Mouse (Mus musculus) olfactory bulb, adult 2 months (tissue): ENCODE results near the gene Hsf2bp. TPM values are rescaled to one million over a fixed set of nuclear protein-coding genes. Genes with fewer than 3 reads are reported as not detected.

Experiments used
- H3K27ac ChIP-seq: fragments of 200-500 bp; 2 replicates; pipeline ENCODE4 v1.5.1; 2012; ENCODE audit warnings: low read depth, low read length; ENCODE audit not compliant: insufficient read depth
- H3K4me1 ChIP-seq: fragments of 200-500 bp; 2 replicates; pipeline ENCODE4 v1.6.1; 2012; ENCODE audit warnings: low read length; ENCODE audit not compliant: control insufficient read depth, insufficient read depth
- H3K4me3 ChIP-seq: fragments of 200-500 bp; 2 replicates; pipeline ENCODE4 v1.5.1; 2012; ENCODE audit warnings: mild to moderate bottlenecking, low read depth, low read length, moderate library complexity; ENCODE audit not compliant: insufficient read depth
- CTCF ChIP-seq: fragments of 200-500 bp; IDR thresholded peaks from 2 replicates; pipeline ENCODE4 v1.5.1; 2012; ENCODE audit warnings: low read depth, mild to moderate bottlenecking, low read length, moderate library complexity; ENCODE audit not compliant: insufficient read depth
- POLR2A ChIP-seq: fragments of 200-500 bp; IDR thresholded peaks from 2 replicates; pipeline ENCODE4 v1.6.1; 2012; ENCODE audit warnings: mild to moderate bottlenecking, low read depth, low read length, moderate library complexity; ENCODE audit not compliant: insufficient read depth
- WGBS: fragments of 180-500 bp; shearing (Covaris S2); methylation state at CpG from one replicate; pipeline ENCODE4 v1.1.7; 2018; 5-methylcytosine and 5-hydroxymethylcytosine counted together
- polyA plus RNA-seq: library from polyadenylated mRNA; stranded (reverse); fragments of >200 nt; gene quantifications from 2 replicates; pipeline ENCODE4 v1.2.4, GENCODE M21; 2012; ENCODE audit warnings: low replicate concordance; ENCODE audit not compliant: missing spikeins, insufficient read depth, insufficient read length

Gene Hsf2bp
- polyA plus RNA-seq, 1 experiment, result not detected

- WGBS, result 69% methylated on average over 4 of the region's 4 CpGs
- no peak overlapping the region for H3K4me3 ChIP-seq
- H3K4me1 ChIP-seq, result no peaks in the 10 kb centered on the region
- no peak overlapping the region for H3K27ac ChIP-seq
- no peak for TF ChIP-seq POLR2A
- no peak for TF ChIP-seq CTCF
Measured at GRCm38 (mm10) chr17:31979888-31980287, 56.3 kb downstream of the Hsf2bp start.

DNA sequence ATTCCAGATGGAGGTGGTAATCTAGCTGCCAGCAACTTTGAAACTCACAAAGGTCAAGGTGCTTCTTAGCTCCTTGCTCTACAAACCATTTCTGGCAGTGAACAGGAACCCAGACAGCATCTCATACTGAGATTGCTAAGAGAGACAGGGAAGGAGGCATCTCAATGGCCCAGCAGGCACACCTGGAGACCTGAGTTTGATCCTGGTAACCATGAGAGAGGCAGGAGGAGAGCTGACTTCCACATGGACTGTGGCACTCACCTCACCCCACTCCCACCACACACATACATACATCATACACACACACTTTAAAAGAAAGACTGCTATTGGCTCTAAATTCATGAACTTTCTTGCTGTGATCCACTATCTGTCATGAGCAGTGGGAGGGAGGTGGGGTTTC, 59.0 kb downstream of the Hsf2bp start:
- Histone ChIP-seq H3K27ac (no peak overlapping the region), H3K4me1 (peaks cover 8% of the 10 kb centered on the region), H3K4me3 (no peak overlapping the region)
- TF ChIP-seq POLR2A (no peak), CTCF (no peak)

DNA sequence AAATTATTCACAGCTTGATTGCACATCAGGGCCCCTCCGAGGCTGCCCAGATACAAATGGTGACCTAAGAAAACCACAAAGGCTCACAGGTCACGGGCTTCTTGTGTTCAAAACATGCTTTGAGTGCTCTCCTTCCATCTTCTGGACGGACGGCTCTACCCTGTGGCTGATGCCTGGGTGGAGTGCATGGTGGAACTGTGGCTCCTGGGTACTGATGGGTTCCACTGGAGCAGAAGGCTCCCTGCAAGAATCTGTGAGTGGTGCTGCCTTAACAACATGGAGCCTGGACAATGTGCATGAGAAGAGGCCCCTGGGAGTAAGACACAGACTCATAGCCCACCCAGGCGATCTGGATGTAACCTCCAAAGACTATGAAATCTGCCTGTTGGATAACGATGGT, 59.6 kb downstream of the Hsf2bp start:
- no peak overlapping the region for H3K27ac ChIP-seq
- no peak overlapping the region for H3K4me3 ChIP-seq
- TF ChIP-seq CTCF, result no peak
- TF ChIP-seq POLR2A, result no peak
- 87% methylated on average over 6 of the region's 6 CpGs for WGBS
- H3K4me1 ChIP-seq, result peaks cover 8% of the 10 kb centered on the region

DNA sequence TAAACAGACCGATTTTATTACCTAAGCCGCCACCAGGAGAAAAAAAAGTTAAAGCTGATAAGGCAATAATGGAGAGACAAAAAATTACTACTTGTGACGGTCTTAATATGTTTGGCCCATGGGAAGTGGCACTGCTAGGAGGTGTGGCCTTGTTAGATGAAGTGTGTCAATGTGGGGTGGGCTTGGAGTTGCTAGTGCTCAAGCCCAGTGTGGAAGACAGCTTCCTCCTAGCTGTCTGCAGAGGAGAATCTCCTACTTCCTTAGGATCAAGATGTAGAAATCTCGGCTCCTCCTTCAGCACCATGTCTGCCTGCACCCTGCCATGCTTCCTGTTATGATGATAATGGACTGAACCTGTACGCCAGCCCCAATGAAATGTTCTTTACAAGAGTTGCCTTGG, 61.5 kb downstream of the Hsf2bp start:
- Histone ChIP-seq H3K4me1 (peaks cover 8% of the 10 kb centered on the region), H3K27ac (no peak overlapping the region), H3K4me3 (no peak overlapping the region)
- TF ChIP-seq CTCF (no peak), POLR2A (no peak)
- 88% methylated on average over 5 of the region's 5 CpGs for WGBS

DNA sequence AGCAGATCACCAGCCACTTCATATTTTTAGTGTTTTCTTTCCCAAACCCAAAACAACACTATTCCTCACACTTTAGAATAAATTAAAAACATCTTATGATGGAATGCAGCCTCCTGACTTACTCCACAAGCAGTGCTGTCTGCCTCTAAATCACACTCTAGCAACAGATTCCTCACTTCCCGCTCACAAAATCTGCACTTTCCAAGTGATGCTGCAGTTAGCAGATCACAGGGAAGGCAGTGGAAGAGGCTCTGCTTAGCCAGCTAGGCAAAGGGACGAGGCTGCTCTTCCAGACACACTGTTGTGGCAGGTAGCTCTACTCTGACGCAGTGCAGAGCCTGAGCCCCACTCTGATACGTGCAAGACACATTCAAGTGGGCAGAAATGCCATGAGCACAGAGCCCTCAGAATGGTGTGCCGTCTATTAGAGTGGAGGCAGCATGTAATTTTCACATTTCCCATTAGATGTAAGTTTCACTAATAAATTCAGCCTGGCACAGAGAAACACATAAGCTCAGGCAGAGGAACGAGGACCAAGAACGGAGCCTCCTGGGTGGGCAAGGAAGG, 62.4 kb downstream of the Hsf2bp start:
- 30% methylated on average over 7 of the region's 7 CpGs for WGBS
- H3K27ac ChIP-seq, result peak overlapping the region; percentile 52; the same call in 1 of the 2 replicates
- TF ChIP-seq CTCF (no peak), POLR2A (no peak)
- peaks cover 8% of the 10 kb centered on the region for H3K4me1 ChIP-seq
- H3K4me3 ChIP-seq, result no peak overlapping the region

- TF ChIP-seq POLR2A (no peak), CTCF (no peak)
Measured at GRCm38 (mm10) chr17:31970890-31971289, 65.3 kb downstream of the Hsf2bp start.

GRCm38 (mm10) chr17:31968801-31969200, 67.3 kb downstream of the Hsf2bp start:
- no peak for TF ChIP-seq POLR2A
- no peak for TF ChIP-seq CTCF
- Histone ChIP-seq H3K4me1 (peaks cover 2% of the 10 kb centered on the region), H3K4me3 (no peak overlapping the region), H3K27ac (no peak overlapping the region)
- WGBS, result 78% methylated on average over 1 of the region's 1 CpGs

More at GRCm38 (mm10) chr17:31970890-31971289, 65.3 kb downstream of the Hsf2bp start:
- H3K4me3 ChIP-seq, result no peak overlapping the region
- WGBS, result 92% methylated on average over 2 of the region's 2 CpGs
- peaks cover 8% of the 10 kb centered on the region for H3K4me1 ChIP-seq
- H3K27ac ChIP-seq, result no peak overlapping the region

DNA sequence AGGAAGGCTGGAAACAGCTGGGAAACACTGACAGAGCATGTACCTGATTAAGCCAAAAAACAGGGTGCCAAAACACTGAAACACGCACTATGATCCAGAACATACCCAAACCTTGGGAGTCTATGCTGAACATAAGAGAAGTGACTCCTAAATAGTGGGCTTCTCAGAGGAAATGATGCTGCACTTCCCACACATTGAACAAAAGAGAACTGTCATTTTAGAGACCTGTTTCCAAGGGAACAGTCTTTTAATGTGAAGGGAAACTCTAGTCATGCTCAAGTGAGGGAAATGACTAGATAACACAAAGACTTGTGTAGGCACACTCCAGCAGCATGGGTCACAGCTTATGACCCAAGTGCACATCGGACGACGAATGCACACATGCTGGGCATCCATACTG, 68.8 kb downstream of the Hsf2bp start:
- Histone ChIP-seq H3K27ac (no peak overlapping the region), H3K4me3 (no peak overlapping the region), H3K4me1 (no peaks in the 10 kb centered on the region)
- TF ChIP-seq POLR2A, result no peak
- TF ChIP-seq CTCF, result no peak
- 66% methylated on average over 4 of the region's 4 CpGs for WGBS

- WGBS, result 93% methylated on average over 1 of the region's 1 CpGs
- no peak overlapping the region for H3K4me3 ChIP-seq
- no peak overlapping the region for H3K27ac ChIP-seq
- TF ChIP-seq CTCF (no peak), POLR2A (no peak)
- no peaks in the 10 kb centered on the region for H3K4me1 ChIP-seq
Measured at GRCm38 (mm10) chr17:31966566-31966965, 69.6 kb downstream of the Hsf2bp start.

- WGBS, result 34% methylated on average over 2 of the region's 2 CpGs
- Histone ChIP-seq H3K27ac (no peak overlapping the region), H3K4me3 (no peak overlapping the region), H3K4me1 (no peaks in the 10 kb centered on the region)
- TF ChIP-seq CTCF (no peak), POLR2A (no peak)
Measured at GRCm38 (mm10) chr17:31965623-31966022, 70.5 kb downstream of the Hsf2bp start.
